Mouse (Mus musculus): ENCODE measurements around the gene Olfr1163.
"Not testable (repeated sequence)": the region's sequence is repeated elsewhere in the genome, so short reads cannot be mapped to it uniquely, and the experiment has no call there.

The Olfr1163 gene

DNA sequence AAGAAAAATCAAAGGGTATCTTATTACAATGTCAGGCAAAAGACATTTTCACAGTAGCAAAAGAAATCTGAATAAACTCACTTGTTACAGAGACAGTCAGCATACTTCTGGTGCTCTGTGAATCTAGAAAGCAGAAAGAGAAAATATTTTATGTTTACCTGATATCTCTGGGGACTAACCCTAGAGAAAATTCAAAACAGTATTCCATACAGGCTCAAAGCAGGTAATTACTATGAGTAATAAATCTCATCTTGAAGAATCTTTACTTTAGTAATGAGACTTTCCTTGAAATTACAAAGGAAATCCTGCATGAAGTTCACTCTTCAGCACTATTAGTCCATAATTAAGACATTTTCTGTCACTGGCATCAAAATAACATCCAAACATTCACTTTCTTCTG is at the start of gene Olfr1163:
Gene Olfr1163, minus strand, starts transcription at position 101 of the 400 bp plus-strand sequence.
- no peak for DNase-seq (ENCODE audit: low spot score)

DNA sequence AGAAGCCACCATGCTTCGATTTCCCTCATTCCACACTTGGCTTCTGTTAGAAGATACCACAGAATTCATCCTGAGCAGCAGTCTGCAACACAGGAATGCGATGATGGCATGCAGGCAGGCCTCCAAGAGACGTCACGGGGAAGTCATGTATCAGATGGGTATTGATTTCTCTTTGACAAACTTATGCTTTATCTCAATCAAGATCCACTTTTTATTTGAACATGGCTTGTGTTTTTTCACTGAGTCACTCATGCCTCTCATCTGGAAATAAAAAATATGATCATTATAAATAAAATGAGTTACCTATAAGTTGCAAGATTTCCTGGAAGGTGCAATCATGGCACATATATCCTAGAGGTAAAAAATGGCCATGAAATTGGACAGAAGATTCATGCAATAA is 22.2 kb upstream of the Olfr1163 start, which contains the start of gene Olfr1164:
Gene Olfr1164, minus strand, starts transcription at position 101 of the 400 bp plus-strand sequence.
- no peak for DNase-seq (ENCODE audit: low spot score)

DNA sequence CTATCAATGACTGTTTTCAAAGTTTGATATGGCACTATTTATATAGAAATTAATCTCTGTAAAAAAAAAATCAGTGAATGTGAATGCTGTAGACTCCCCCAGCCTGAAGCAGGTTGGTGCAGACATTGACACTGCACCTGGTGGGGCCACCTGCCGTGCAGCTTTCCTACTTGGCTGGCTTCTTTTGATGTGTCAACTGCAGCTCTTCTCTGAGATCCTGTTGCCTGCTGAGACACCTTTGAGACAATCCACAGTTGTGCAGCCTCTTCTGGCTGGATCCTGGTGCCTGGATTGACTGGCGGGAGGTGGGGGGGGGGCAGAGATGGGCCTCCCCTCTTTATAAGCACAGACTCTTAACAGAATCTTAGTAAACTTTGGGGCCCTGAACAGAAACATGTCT is 8.0 kb downstream of the Olfr1163 start:
- no peak for DNase-seq (ENCODE audit: low spot score)

DNA sequence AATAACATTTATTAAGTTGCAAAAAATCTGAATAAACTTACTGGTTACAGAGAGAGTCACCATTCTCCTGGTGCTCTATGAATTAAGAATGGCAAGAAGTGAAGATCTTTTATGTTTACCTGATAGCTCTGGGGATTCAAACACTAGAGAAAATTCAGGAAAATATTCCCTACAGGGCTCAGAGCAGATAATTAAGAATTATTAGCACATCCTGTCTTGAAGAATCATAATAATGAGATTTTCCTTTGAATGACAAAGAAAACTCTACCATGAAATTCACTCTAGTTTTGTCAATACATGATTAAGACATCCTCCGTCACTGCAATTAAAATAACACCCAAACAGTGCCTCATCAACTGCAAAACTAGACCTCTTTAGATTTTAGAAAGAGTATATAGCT is 20.6 kb downstream of the Olfr1163 start, which contains the start of gene Olfr1162:
Gene Olfr1162, minus strand, starts transcription at position 101 of the 400 bp plus-strand sequence.
- DNase-seq (ENCODE audit: low spot score) = no peak

DNA sequence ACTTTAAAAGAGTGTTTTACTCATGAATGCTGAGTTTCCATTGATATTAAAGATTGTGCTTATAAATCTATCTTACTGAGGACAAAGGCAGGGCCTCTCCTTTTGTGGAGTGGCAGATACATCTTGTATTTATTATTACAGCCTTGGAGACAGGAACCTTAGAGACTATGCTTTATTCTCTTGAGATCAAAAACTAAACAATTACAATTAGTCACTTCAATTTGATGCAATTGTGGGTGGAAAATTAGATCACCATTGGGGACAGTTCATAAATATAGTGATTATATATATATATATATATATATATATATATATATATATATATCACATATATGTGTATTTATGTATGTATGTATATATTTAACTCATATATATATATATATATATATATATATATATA is 34.0 kb downstream of the Olfr1163 start, which contains the start of gene Olfr73:
Gene Olfr73, minus strand, starts transcription at position 101 of the 400 bp plus-strand sequence.
- DNase-seq (ENCODE audit: low spot score) = no peak

DNA sequence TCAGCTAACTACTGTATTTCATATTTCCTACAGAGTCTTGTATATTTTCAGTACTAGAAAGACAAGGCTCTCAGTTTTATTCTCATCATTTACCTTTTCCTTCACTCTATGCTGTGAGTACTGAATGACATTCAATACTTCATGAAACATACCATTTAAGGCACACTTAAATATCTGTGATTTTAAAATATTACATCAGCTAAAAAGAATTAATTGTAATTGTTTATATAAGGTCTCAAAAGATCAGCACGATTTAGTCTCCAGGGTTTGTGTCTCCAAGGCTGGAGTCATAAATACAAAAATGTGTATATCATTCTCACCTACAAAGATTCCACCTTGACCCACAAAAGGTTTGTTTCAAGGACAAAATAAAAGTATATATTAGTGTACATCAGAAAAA is 49.2 kb downstream of the Olfr1163 start, which contains the start of gene Olfr1161:
Gene Olfr1161, plus strand, starts transcription at position 301 of the 400 bp plus-strand sequence.
- DNase-seq (ENCODE audit: low spot score) = not testable (repeated sequence)
